In genomic region chr17:32596494-32596893, GRCm38 (mm10) we compare ENCODE assay signal across 28 mouse cellular contexts. TPM values are rescaled to one million over a fixed set of nuclear protein-coding genes. Genes with fewer than 3 reads are reported as not detected.
"Had no signal": no experiment of that assay in that cellular context is flagged by ENCODE, and none has a peak within 500 bp of the region (broad histone marks: within the 10 kb centered on the region; RNA-seq: fewer than 3 reads in every experiment).

No protein-coding gene starts in this region.

- ATAC-seq: liver, postnatal 0 days; lung, postnatal 0 days; midbrain, embryonic 13.5 days; midbrain, embryonic 15.5 days had no signal

- H3K4me2 ChIP-seq: liver, embryonic 15.5 days; lung, embryonic 15.5 days; midbrain, embryonic 11.5 days; midbrain, embryonic 13.5 days; midbrain, embryonic 15.5 days; neural tube, embryonic 13.5 days; neural tube, embryonic 15.5 days had no signal

- H3K4me3 ChIP-seq: liver, embryonic 15.5 days; lung, embryonic 15.5 days; megakaryocyte, embryonic 14.5 days; midbrain, embryonic 13.5 days; midbrain, embryonic 15.5 days; myocyte; neural tube, embryonic 13.5 days; neural tube, embryonic 15.5 days had no signal

- H3K36me3 ChIP-seq: liver, embryonic 15.5 days; lung, embryonic 15.5 days; midbrain, embryonic 13.5 days; midbrain, embryonic 15.5 days; neural tube, embryonic 13.5 days; neural tube, embryonic 15.5 days had no signal

- H3K27me3 ChIP-seq: liver, embryonic 15.5 days; lung, embryonic 15.5 days; megakaryocyte, embryonic 14.5 days; midbrain, embryonic 13.5 days; midbrain, embryonic 15.5 days; neural tube, embryonic 13.5 days; neural tube, embryonic 15.5 days had no signal

- H3K27ac ChIP-seq: liver, embryonic 15.5 days; lung, embryonic 15.5 days; macrophage; midbrain, embryonic 13.5 days; midbrain, embryonic 15.5 days; neural tube, embryonic 13.5 days; neural tube, embryonic 15.5 days had no signal

- H3K9me3 ChIP-seq: liver, embryonic 15.5 days; lung, embryonic 15.5 days; midbrain, embryonic 13.5 days; midbrain, embryonic 15.5 days had no signal

- H3K9ac ChIP-seq: liver, embryonic 15.5 days; liver, postnatal 0 days; lung, embryonic 15.5 days; midbrain, embryonic 13.5 days; midbrain, embryonic 15.5 days; neural tube, embryonic 13.5 days; neural tube, embryonic 15.5 days had no signal

- H3K4me1 ChIP-seq: liver, embryonic 15.5 days; lung, embryonic 15.5 days; midbrain, embryonic 13.5 days; midbrain, embryonic 15.5 days; neural tube, embryonic 13.5 days; neural tube, embryonic 15.5 days had no signal

- DNase-seq: liver, postnatal 0 days; lung, adult 2 months; lung, postnatal 14 days; lung, postnatal 36 days; retina, postnatal 1 day; right cerebral cortex, adult 18-20 months; right cerebral cortex, postnatal 25 days; right cerebral cortex, postnatal 4 days; spleen, adult 18-20 months; thymus, adult 18-20 months; thymus, postnatal 25 days had no signal

RNA-seq across cellular contexts. Expression of gene Cyp4f37, which starts 24.6 kb away (rescaled TPM):
- total RNA-seq: megakaryocyte progenitor cell, adult 5-6 weeks; midbrain, postnatal 0 days had no signal
- polyA plus RNA-seq: liver, embryonic 15.5 days; liver, postnatal 0 days; lung, embryonic 15.5 days; lung, postnatal 0 days; macrophage; midbrain, embryonic 11.5 days; midbrain, postnatal 0 days; myocyte; neural tube, embryonic 11.5 days; neural tube, embryonic 15.5 days; small intestine, adult 2 months; stomach, embryonic 14.5 days; stomach, embryonic 16.5 days had no signal
